Mouse (Mus musculus): Measurements from ENCODE around the gene Acan. TPM values are rescaled to one million over a fixed set of nuclear protein-coding genes. Genes with fewer than 3 reads are reported as not detected.

The Acan gene
- polyA plus RNA-seq, 1 experiment: 0.59 TPM

GRCm38 (mm10) chr7:79130843-79131444 lies 77.7 kb downstream of the Acan start, which contains the start of gene Hapln3:
Hapln3 (minus strand) TSS chr7:79131018.
- TF ChIP-seq CTCF (IDR thresholded peaks at IDR 0.05; ENCODE audit: insufficient read depth, low read length) (no peak), POLR2A (IDR thresholded peaks at IDR 0.05; ENCODE audit: borderline replicate concordance, extremely low read depth, low read depth, low read length) (no peak)

GRCm38 (mm10) chr7:79133391-79133790 lies 80.1 kb downstream of the Acan start:
- no peak overlapping the region for H3K4me3 ChIP-seq (replicated peaks; ENCODE audit: extremely low read depth, low read depth, low read length)
- peaks cover 4% of the 10 kb centered on the region; the same call in 1 of the 2 replicates for H3K4me1 ChIP-seq (ENCODE audit: control insufficient read depth, insufficient read depth, low read length)
- DNase-seq: no peak
- 46% methylated on average over 6 of the region's 6 CpGs for WGBS
- TF ChIP-seq CTCF (IDR thresholded peaks at IDR 0.05; ENCODE audit: insufficient read depth, low read length): no peak
- TF ChIP-seq POLR2A (IDR thresholded peaks at IDR 0.05; ENCODE audit: borderline replicate concordance, extremely low read depth, low read depth, low read length): no peak

More at GRCm38 (mm10) chr7:79130843-79131444, 77.7 kb downstream of the Acan start, which contains the start of gene Hapln3:
- H3K4me1 ChIP-seq (ENCODE audit: control insufficient read depth, insufficient read depth, low read length): peaks cover 4% of the 10 kb centered on the region; the same call in 1 of the 2 replicates
- 10% methylated on average over 19 of the region's 19 CpGs for WGBS
- no peak for DNase-seq
- H3K4me3 ChIP-seq (replicated peaks; ENCODE audit: extremely low read depth, low read depth, low read length): no peak within 1 kb of the TSS

DNA sequence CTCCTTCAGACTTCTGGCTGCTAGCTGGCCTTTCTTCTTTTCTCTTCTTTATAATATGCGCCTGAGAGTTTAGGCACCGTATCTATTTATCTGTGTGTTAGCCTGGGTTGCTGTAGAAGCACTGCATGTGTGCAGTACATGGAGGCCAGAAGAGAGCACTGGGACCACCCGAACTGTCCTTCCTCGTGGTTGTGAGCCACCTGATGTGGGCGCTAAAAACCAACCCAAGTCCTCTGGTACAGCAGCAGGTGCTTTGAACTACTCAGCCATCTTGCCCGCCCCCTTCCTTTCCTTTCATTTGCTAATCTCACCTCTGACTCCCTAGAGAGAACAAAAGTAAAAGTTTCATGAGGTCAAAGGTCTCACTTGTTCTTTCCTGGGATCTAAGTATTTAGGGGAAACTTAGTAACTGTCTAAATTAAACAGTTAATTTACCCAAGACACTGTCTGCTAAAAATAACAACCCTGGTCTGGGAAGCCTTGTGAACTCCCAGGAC lies 86.1 kb downstream of the Acan start:
- 73% methylated on average over 6 of the region's 6 CpGs for WGBS
- TF ChIP-seq POLR2A (IDR thresholded peaks at IDR 0.05; ENCODE audit: borderline replicate concordance, extremely low read depth, low read depth, low read length): no peak
- TF ChIP-seq CTCF (IDR thresholded peaks at IDR 0.05; ENCODE audit: insufficient read depth, low read length): no peak
- H3K4me1 ChIP-seq (ENCODE audit: control insufficient read depth, insufficient read depth, low read length): no peaks in the 10 kb centered on the region
- no peak for DNase-seq
- no peak overlapping the region for H3K4me3 ChIP-seq (replicated peaks; ENCODE audit: extremely low read depth, low read depth, low read length)

GRCm38 (mm10) chr7:79139891-79140591 lies 86.8 kb downstream of the Acan start:
- WGBS: 66% methylated on average over 4 of the region's 4 CpGs
- no peak for DNase-seq
- H3K4me3 ChIP-seq (replicated peaks; ENCODE audit: extremely low read depth, low read depth, low read length): no peak overlapping the region
- TF ChIP-seq CTCF (IDR thresholded peaks at IDR 0.05; ENCODE audit: insufficient read depth, low read length) (no peak), POLR2A (IDR thresholded peaks at IDR 0.05; ENCODE audit: borderline replicate concordance, extremely low read depth, low read depth, low read length) (no peak)
- H3K4me1 ChIP-seq (ENCODE audit: control insufficient read depth, insufficient read depth, low read length): no peaks in the 10 kb centered on the region

DNA sequence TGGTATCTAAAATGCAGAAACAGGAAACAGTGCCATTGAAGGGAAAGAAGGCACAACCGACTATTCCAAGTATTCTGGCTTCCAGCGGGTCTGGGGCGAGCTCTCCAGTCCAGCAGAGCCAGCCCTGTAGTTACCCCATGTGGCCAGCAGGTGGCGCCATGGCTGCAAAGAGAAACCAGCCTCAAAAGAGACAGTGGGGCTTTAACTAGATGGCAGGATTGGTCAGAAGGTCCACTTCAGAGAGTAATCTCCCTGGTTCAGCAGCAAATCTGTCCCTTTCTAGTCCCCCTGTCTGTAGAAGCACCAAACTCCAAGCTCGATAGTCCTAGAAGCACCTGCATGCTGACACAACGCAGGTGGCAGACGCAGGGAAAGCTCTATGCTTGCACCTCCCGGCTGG lies 87.6 kb downstream of the Acan start:
- DNase-seq: peak; percentile 71
- Histone ChIP-seq H3K4me1 (ENCODE audit: control insufficient read depth, insufficient read depth, low read length) (no peaks in the 10 kb centered on the region), H3K4me3 (replicated peaks; ENCODE audit: extremely low read depth, low read depth, low read length) (no peak overlapping the region)
- TF ChIP-seq POLR2A (IDR thresholded peaks at IDR 0.05; ENCODE audit: borderline replicate concordance, extremely low read depth, low read depth, low read length) (no peak), CTCF (IDR thresholded peaks at IDR 0.05; ENCODE audit: insufficient read depth, low read length) (peak; percentile 90)
- WGBS: 38% methylated on average over 8 of the region's 8 CpGs

DNA sequence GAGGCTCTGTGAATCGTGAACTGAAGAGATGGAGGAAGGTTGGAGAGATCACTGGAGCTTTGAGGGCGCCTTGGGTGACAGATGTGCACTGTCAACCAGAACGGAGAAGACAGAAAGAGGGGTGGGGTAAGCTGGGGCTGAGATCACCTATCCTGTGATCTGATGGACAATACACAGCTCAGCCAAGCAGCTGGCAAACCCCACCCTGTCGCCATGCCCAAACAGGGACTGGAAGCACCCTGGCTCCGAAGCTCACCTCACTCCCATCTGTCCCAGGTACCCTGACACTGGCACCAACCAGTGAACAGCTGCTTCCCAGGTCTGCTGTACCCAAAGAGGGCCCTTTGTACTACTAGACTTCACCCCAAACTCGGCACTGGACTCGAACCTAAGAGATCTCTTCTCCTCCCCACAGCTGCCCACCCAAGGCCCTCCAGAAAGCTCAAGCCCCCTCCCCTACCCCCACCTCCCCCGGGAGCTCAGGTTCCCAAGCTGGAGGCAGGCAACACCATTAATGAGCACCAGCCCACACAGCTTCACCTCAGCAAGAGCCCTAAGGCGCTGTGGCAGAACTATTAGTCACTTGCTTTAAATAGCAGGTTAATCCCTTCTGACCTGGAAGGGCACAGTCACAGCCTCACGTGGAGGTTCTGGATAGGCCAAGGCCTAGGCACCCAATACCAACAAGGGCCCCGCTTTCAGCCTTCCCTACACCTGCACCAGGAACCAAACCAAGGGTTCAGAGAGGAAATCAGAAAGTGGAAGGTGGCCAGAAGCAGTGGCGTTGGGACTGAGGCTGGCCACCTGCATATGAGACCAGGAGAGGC lies 93.9 kb downstream of the Acan start:
- WGBS: 60% methylated on average over 12 of the region's 12 CpGs
- TF ChIP-seq CTCF (IDR thresholded peaks at IDR 0.05; ENCODE audit: insufficient read depth, low read length) (no peak), POLR2A (IDR thresholded peaks at IDR 0.05; ENCODE audit: borderline replicate concordance, extremely low read depth, low read depth, low read length) (no peak)
- DNase-seq: no peak
- H3K4me3 ChIP-seq (replicated peaks; ENCODE audit: extremely low read depth, low read depth, low read length): no peak overlapping the region
- peaks cover 3% of the 10 kb centered on the region; the same call in 1 of the 2 replicates for H3K4me1 ChIP-seq (ENCODE audit: control insufficient read depth, insufficient read depth, low read length)

- WGBS: 4% methylated on average over 20 of the region's 20 CpGs
- peak overlapping the region; percentile 87 for H3K4me3 ChIP-seq (replicated peaks; ENCODE audit: extremely low read depth, low read depth, low read length)
- DNase-seq: peak; percentile 40
- TF ChIP-seq CTCF (IDR thresholded peaks at IDR 0.05; ENCODE audit: insufficient read depth, low read length) (no peak), POLR2A (IDR thresholded peaks at IDR 0.05; ENCODE audit: borderline replicate concordance, extremely low read depth, low read depth, low read length) (no peak)
- H3K4me1 ChIP-seq (ENCODE audit: control insufficient read depth, insufficient read depth, low read length): peaks cover 3% of the 10 kb centered on the region; the same call in 1 of the 2 replicates
Observed at GRCm38 (mm10) chr7:79147931-79148653, 94.8 kb downstream of the Acan start.

- DNase-seq: peak; percentile 90
- WGBS: under 1% methylated on average over 39 of the region's 39 CpGs
- peak within 1 kb of the TSS; percentile 87 for H3K4me3 ChIP-seq (replicated peaks; ENCODE audit: extremely low read depth, low read depth, low read length)
- H3K4me1 ChIP-seq (ENCODE audit: control insufficient read depth, insufficient read depth, low read length): peaks cover 3% of the 10 kb centered on the region; the same call in 1 of the 2 replicates
- TF ChIP-seq POLR2A (IDR thresholded peaks at IDR 0.05; ENCODE audit: borderline replicate concordance, extremely low read depth, low read depth, low read length) (peak; percentile 93; the same call in 1 of the 2 replicates), CTCF (IDR thresholded peaks at IDR 0.05; ENCODE audit: insufficient read depth, low read length) (no peak)
Observed at GRCm38 (mm10) chr7:79148711-79149266, 95.5 kb downstream of the Acan start, which contains the start of gene Mfge8. Mfge8 (minus strand) TSS chr7:79149060.
